Mouse (Mus musculus): ENCODE results near the gene Plxna2.

The Plxna2 gene

GRCm38 (mm10) chr1:194617918-194618317 is at the start of gene Plxna2:
Gene Plxna2, plus strand, starts transcription at chr1:194618218.
- DNase-seq (ENCODE audit: low read depth, low spot score), result no peak

GRCm38 (mm10) chr1:194573870-194574269 is 44.1 kb upstream of the Plxna2 start:
- no peak for DNase-seq (ENCODE audit: low read depth, low spot score)

- no peak for DNase-seq (ENCODE audit: low read depth, low spot score)
Observed at GRCm38 (mm10) chr1:194578270-194578669, 39.7 kb upstream of the Plxna2 start.

GRCm38 (mm10) chr1:194580539-194580938 is 37.5 kb upstream of the Plxna2 start:
- no peak for DNase-seq (ENCODE audit: low read depth, low spot score)

- no peak for DNase-seq (ENCODE audit: low read depth, low spot score)
Observed at GRCm38 (mm10) chr1:194586670-194587069, 31.3 kb upstream of the Plxna2 start.

- no peak for DNase-seq (ENCODE audit: low read depth, low spot score)
Observed at GRCm38 (mm10) chr1:194587532-194587931, 30.5 kb upstream of the Plxna2 start.

GRCm38 (mm10) chr1:194587956-194588668 is 29.9 kb upstream of the Plxna2 start:
- no peak for DNase-seq (ENCODE audit: low read depth, low spot score)

- no peak for DNase-seq (ENCODE audit: low read depth, low spot score)
Observed at GRCm38 (mm10) chr1:194588711-194589451, 29.1 kb upstream of the Plxna2 start.

- no peak for DNase-seq (ENCODE audit: low read depth, low spot score)
Observed at GRCm38 (mm10) chr1:194593155-194593554, 24.9 kb upstream of the Plxna2 start.

GRCm38 (mm10) chr1:194607406-194608261 is 10.4 kb upstream of the Plxna2 start:
- no peak for DNase-seq (ENCODE audit: low read depth, low spot score)

GRCm38 (mm10) chr1:194610516-194610915 is 7.5 kb upstream of the Plxna2 start:
- no peak for DNase-seq (ENCODE audit: low read depth, low spot score)

- DNase-seq (ENCODE audit: low read depth, low spot score), result no peak
Observed at GRCm38 (mm10) chr1:194612628-194613027, 5.4 kb upstream of the Plxna2 start.

GRCm38 (mm10) chr1:194613271-194613834 is 4.7 kb upstream of the Plxna2 start:
- no peak for DNase-seq (ENCODE audit: low read depth, low spot score)

GRCm38 (mm10) chr1:194613923-194614830 is 3.8 kb upstream of the Plxna2 start:
- DNase-seq (ENCODE audit: low read depth, low spot score), result no peak

- no peak for DNase-seq (ENCODE audit: low read depth, low spot score)
Observed at GRCm38 (mm10) chr1:194616136-194616535, 1.9 kb upstream of the Plxna2 start.

- DNase-seq (ENCODE audit: low read depth, low spot score), result peak; percentile 2
Observed at GRCm38 (mm10) chr1:194618841-194619311, 858 bp downstream of the Plxna2 start.

- no peak for DNase-seq (ENCODE audit: low read depth, low spot score)
Observed at GRCm38 (mm10) chr1:194619353-194620244, 1.6 kb downstream of the Plxna2 start.

- no peak for DNase-seq (ENCODE audit: low read depth, low spot score)
Observed at GRCm38 (mm10) chr1:194620245-194620991, 2.4 kb downstream of the Plxna2 start.

- DNase-seq (ENCODE audit: low read depth, low spot score), result no peak
Observed at GRCm38 (mm10) chr1:194622174-194622573, 4.2 kb downstream of the Plxna2 start.
